Mouse (Mus musculus) thymus, postnatal 36 days (tissue): ENCODE data around the gene Ptprk.

ENCODE experiments used
- DNase-seq, 2 experiments: peaks; one replicate each; pipeline ENCODE4 v3.0.0; 2022; ENCODE audit warnings: mixed read lengths in 2 of 2

The Ptprk gene

GRCm38 (mm10) chr10:28306451-28307086 is 231.9 kb downstream of the Ptprk start:
- DNase-seq, result no peak

GRCm38 (mm10) chr10:28311369-28311768 is 236.7 kb downstream of the Ptprk start:
- DNase-seq, result no peak

GRCm38 (mm10) chr10:28322995-28323394 is 248.4 kb downstream of the Ptprk start:
- DNase-seq, result no peak

DNA sequence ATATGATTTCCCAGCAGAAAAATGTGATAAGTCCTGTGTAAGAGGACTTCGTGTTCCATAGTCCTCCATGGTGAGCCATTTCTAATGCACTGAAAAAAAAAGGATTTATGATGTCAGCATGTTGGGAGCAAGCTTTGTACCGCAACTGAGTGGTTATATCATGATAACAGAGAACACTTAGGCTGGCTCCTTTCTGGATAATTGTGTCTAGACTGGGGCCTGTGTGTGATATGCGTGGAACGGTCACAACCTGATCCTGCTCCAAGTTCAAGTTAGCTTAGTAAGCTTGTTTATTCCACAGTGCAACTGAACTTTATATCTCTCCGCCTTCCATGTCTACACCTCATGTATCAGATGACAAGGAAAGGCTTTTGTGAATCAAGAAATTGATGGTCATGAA is 260.6 kb downstream of the Ptprk start:
- no peak for DNase-seq

DNA sequence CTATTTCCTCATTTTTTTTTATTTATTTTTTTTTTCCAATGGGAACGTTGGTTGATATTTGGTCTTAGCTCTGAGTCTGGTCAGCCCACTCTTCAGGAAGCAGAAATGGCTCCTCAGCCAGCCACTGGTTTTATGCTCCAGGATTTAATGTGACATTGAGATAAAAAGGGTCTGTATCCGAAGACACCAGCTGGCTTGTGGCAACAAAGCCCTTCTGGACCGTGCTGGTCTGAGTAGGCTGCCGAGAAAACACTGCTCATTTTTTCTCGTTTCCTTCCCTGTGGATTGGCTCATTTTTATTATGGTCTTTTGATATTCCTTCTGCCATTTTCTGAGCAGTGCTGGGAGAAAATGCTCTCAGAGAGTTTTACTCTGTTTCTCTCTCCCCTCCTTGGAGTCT is 263.9 kb downstream of the Ptprk start:
- no peak for DNase-seq

DNA sequence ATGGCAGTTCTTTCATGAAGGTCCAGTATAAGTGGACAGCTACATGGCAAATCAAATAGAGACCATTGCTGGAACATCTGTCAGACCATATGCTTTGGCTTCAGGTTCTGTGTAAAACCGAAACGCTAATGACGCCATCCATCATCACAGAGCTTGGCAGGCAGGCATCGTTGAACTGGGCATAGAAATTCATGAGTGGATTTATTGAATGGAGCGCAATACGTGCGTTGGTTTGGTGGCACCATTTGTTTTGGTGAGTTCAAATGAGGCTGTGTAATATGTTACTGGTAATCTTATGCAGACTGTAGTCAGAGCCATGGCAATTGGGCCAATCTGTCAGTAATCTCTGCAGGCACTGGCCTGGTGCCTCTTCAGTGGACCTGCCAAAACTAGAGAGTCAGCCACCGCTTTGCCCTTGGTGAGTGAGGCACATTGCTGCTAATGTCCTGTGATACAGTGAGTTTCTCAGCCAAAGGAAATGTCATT is 270.6 kb downstream of the Ptprk start:
- DNase-seq, result no peak

DNA sequence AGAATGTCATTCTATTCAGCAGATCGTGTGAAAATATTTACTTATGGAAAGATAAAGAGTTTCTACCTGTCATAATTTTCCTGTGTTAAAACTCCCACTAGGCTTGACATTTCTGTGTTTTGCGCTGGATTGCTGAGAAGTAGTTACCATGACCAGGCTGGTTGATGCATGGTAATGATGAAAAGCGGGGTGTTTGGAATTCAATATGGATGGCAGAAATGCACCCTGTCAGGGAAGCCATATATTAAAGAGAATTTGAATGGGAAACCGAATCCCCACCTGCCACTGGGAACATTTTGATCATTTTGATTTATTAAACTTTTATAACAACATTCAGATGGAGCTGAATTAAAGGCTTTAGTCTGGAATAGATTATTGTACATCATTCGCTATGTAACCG is 290.7 kb downstream of the Ptprk start:
- no peak for DNase-seq

DNA sequence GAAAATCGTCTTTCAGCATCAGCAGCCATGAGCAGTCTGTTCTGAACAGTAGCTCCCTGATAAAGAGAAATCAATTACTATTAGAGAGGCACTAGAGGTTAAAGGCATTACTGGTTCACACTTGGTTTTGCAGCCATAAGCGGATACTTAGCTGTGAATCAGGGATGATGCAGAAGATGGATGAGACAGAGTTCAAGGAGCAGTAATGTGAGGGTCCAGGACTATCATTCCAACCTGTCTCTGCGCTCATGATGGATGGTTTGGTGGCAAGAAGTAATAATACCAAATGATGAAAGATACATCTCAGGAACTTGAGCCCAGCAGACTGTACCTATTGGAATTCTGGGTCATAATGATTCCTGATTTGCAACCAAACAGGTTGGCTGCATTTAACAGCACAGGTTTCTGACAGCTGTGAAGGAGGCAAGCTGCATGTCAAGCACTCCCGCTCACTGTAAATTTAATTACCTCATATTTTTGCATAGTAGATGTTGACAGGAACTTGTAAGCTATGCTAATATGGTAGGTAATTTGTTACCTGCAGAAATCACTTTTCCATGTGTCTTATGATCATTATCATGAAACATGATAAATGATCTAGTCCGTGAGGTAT is 291.6 kb downstream of the Ptprk start:
- DNase-seq, result no peak

- DNase-seq, result no peak
These were observed 295.2 kb downstream of the Ptprk start for GRCm38 (mm10) chr10:28369808-28370207.

- DNase-seq, result no peak
These were observed 300.3 kb downstream of the Ptprk start for GRCm38 (mm10) chr10:28374874-28375273.

DNA sequence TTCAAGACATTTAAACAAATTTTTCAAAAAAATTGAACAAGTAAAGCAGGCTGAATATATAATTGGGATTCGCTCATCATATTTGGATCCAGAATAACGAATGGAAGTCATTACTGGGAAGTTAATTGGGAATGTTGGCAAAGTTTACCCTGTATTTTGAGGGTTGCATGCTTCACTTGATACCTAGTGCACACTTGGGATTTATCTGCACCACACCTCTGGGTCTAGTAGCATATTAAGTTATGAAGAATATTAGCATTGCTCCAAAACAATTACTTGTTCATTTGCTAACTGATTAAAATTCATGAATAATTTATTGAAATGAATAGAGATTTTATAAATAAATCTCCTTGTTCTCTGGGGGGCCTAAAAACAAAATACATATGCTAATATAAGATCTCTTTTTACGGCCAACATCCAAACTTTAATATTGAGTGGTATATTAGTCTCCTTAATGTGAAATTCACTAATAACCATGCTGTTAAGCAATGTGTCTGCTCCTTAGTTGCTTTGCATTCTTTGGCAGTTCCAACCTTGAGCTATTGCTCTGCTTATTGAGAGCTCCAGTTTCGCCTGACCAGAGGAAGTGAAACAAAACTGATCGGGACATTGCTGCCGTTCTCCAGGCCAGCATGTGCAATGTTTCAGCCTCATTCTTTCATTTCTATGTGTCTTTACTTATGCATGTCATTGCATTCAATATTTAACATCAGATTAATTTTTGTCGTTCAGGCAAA is 305.3 kb downstream of the Ptprk start:
- no peak for DNase-seq

- DNase-seq, result no peak
These were observed 313.1 kb downstream of the Ptprk start for GRCm38 (mm10) chr10:28387563-28388222.

GRCm38 (mm10) chr10:28391168-28391567 is 316.5 kb downstream of the Ptprk start:
- no peak for DNase-seq

- no peak for DNase-seq
These were observed 321.2 kb downstream of the Ptprk start for GRCm38 (mm10) chr10:28395610-28396519.

GRCm38 (mm10) chr10:28396520-28396915 is 321.9 kb downstream of the Ptprk start:
- no peak for DNase-seq

- no peak for DNase-seq
These were observed 327.2 kb downstream of the Ptprk start for GRCm38 (mm10) chr10:28401796-28402195.

DNA sequence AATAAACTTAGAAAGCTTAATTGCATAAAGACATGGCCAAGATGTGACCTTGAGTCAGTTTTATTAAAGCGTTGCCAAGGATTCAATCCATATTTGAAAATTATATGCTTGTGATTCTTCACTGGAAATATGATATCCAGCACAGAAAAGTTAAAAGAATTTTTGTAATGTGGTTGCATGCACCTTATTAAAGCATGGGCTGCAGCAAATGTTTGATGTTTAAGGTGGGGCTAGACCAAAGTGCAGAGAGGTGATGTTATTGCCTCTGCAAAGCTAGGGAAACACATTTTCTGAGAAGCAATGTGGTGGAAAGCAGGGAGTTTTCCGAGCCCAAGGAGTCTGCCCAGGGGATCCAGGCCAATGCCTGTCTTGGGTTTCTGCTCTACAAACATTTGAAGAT is 334.4 kb downstream of the Ptprk start:
- DNase-seq, result no peak

- DNase-seq, result no peak
These were observed 340.2 kb downstream of the Ptprk start for GRCm38 (mm10) chr10:28414823-28415222.

GRCm38 (mm10) chr10:28422622-28423021 is 348.0 kb downstream of the Ptprk start:
- no peak for DNase-seq

- no peak for DNase-seq
These were observed 350.8 kb downstream of the Ptprk start for GRCm38 (mm10) chr10:28425371-28425770.

DNA sequence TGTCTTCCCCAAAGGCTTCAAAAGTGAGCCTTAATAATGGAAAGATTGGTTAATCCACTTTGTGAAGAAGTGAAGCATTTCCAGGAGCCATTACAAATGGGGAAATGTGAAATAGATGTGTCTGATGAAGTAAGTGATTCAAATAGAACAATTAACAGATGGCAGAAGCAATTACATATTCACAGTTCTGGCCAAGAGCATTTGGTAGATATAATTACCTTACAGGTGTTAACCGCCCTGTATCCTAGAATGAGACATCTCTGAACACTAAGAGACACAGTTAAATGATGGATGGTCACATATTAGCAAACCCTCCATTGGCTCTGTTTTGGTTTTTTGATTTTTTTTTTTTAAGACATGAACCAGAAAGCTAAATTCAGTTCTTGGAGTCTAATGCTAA is 361.5 kb downstream of the Ptprk start:
- no peak for DNase-seq

DNA sequence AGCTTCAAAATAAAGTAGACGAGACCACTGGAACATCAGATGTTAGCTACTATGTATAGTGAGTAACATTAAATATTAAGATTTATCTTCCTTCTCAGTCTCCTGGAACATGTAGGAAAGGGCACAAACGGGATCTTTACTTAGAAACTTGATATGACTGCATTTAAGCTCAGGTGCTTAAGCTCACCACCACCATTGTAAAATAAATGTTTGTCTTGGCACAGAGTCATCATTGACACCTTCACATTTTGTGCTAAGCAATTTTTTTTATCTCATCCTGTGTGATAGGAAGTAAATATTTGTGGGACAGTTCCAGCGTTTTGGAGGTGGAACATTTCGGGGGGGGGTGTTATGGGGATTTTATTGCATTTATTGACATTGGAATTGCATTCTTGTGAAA is 375.2 kb downstream of the Ptprk start:
- DNase-seq, result no peak
